Mouse (Mus musculus): ENCODE results near the gene Accsl. TPM values are rescaled to one million over a fixed set of nuclear protein-coding genes. Genes with fewer than 3 reads are reported as not detected.

The Accsl gene
- polyA plus RNA-seq, 1 experiment from 2014 or later: not detected

GRCm38 (mm10) chr2:93903415-93903814 is 34.5 kb upstream of the Accsl start:
- H3K9me3 ChIP-seq (ENCODE audit: control insufficient read depth, low read length): no peaks in the 10 kb centered on the region
- H3K27ac ChIP-seq (replicated peaks): no peak overlapping the region
- H3K4me3 ChIP-seq (ENCODE audit: low read depth, low read length): no peak overlapping the region
- H3K4me1 ChIP-seq (replicated peaks; ENCODE audit: control insufficient read depth, insufficient read depth): 0 out of 2 replicates have a peak, but pooled peaks cover 2% of the 10 kb centered on the region
- DNase-seq (ENCODE audit: low spot score): no peak
- H3K36me3 ChIP-seq (ENCODE audit: control insufficient read depth, insufficient read depth, low read length): no peaks in the 10 kb centered on the region
- H3K9ac ChIP-seq (ENCODE audit: low read length): no peak overlapping the region
- no peaks in the 10 kb centered on the region for H3K27me3 ChIP-seq (ENCODE audit: control insufficient read depth, insufficient read depth, low read length)
- TF ChIP-seq CTCF (IDR thresholded peaks at IDR 0.05; ENCODE audit: low read depth) (no peak), EP300 (optimal IDR thresholded peaks at IDR 0.05) (no peak)
- 48% methylated on average over 6 of the region's 6 CpGs for WGBS
- H3K4me2 ChIP-seq (replicated peaks; ENCODE audit: low read depth): no peak overlapping the region
- no peak for ATAC-seq (ENCODE audit: low FRiP score, low TSS enrichment)

GRCm38 (mm10) chr2:93902680-93903305 is 33.8 kb upstream of the Accsl start:
- ATAC-seq (ENCODE audit: low FRiP score, low TSS enrichment) (peak; percentile 61; the same call in 1 of the 2 replicates), DNase-seq (ENCODE audit: low spot score) (no peak)
- Histone ChIP-seq H3K9ac (ENCODE audit: low read length) (no peak overlapping the region), H3K36me3 (ENCODE audit: control insufficient read depth, insufficient read depth, low read length) (no peaks in the 10 kb centered on the region), H3K27me3 (ENCODE audit: control insufficient read depth, insufficient read depth, low read length) (no peaks in the 10 kb centered on the region), H3K9me3 (ENCODE audit: control insufficient read depth, low read length) (no peaks in the 10 kb centered on the region), H3K4me2 (replicated peaks; ENCODE audit: low read depth) (no peak overlapping the region), H3K27ac (replicated peaks) (no peak overlapping the region), H3K4me3 (ENCODE audit: low read depth, low read length) (no peak overlapping the region), H3K4me1 (replicated peaks; ENCODE audit: control insufficient read depth, insufficient read depth) (0 out of 2 replicates have a peak, but pooled peaks cover 2% of the 10 kb centered on the region)
- 49% methylated on average over 5 of the region's 5 CpGs for WGBS
- TF ChIP-seq CTCF (IDR thresholded peaks at IDR 0.05; ENCODE audit: low read depth) (no peak), EP300 (optimal IDR thresholded peaks at IDR 0.05) (no peak)

- Histone ChIP-seq H3K9ac (ENCODE audit: low read length) (no peak overlapping the region), H3K4me2 (replicated peaks; ENCODE audit: low read depth) (no peak overlapping the region), H3K4me1 (replicated peaks; ENCODE audit: control insufficient read depth, insufficient read depth) (0 out of 2 replicates have a peak, but pooled peaks cover 2% of the 10 kb centered on the region), H3K9me3 (ENCODE audit: control insufficient read depth, low read length) (no peaks in the 10 kb centered on the region), H3K36me3 (ENCODE audit: control insufficient read depth, insufficient read depth, low read length) (no peaks in the 10 kb centered on the region), H3K27ac (replicated peaks) (no peak overlapping the region), H3K4me3 (ENCODE audit: low read depth, low read length) (no peak overlapping the region), H3K27me3 (ENCODE audit: control insufficient read depth, insufficient read depth, low read length) (no peaks in the 10 kb centered on the region)
- DNase-seq (ENCODE audit: low spot score) (no peak), ATAC-seq (ENCODE audit: low FRiP score, low TSS enrichment) (no peak)
- TF ChIP-seq CTCF (IDR thresholded peaks at IDR 0.05; ENCODE audit: low read depth) (no peak), EP300 (optimal IDR thresholded peaks at IDR 0.05) (no peak)
- 45% methylated on average over 16 of the region's 16 CpGs for WGBS
These were observed 30.7 kb upstream of the Accsl start for GRCm38 (mm10) chr2:93899397-93900380.

- Histone ChIP-seq H3K9ac (ENCODE audit: low read length) (no peak overlapping the region), H3K4me1 (replicated peaks; ENCODE audit: control insufficient read depth, insufficient read depth) (no peaks in the 10 kb centered on the region), H3K27me3 (ENCODE audit: control insufficient read depth, insufficient read depth, low read length) (no peaks in the 10 kb centered on the region), H3K36me3 (ENCODE audit: control insufficient read depth, insufficient read depth, low read length) (no peaks in the 10 kb centered on the region), H3K4me3 (ENCODE audit: low read depth, low read length) (no peak overlapping the region), H3K9me3 (ENCODE audit: control insufficient read depth, low read length) (no peaks in the 10 kb centered on the region), H3K27ac (replicated peaks) (peak overlapping the region; percentile 63), H3K4me2 (replicated peaks; ENCODE audit: low read depth) (no peak overlapping the region)
- ATAC-seq (ENCODE audit: low FRiP score, low TSS enrichment) (peak; percentile 69; the same call in 1 of the 2 replicates), DNase-seq (ENCODE audit: low spot score) (peak; percentile 45)
- TF ChIP-seq EP300 (optimal IDR thresholded peaks at IDR 0.05): no peak
- TF ChIP-seq CTCF (IDR thresholded peaks at IDR 0.05; ENCODE audit: low read depth): no peak
- WGBS: 28% methylated on average over 9 of the region's 9 CpGs
These were observed 22.8 kb upstream of the Accsl start for GRCm38 (mm10) chr2:93891611-93892280.

- Histone ChIP-seq H3K36me3 (ENCODE audit: control insufficient read depth, insufficient read depth, low read length) (no peaks in the 10 kb centered on the region), H3K4me2 (replicated peaks; ENCODE audit: low read depth) (no peak overlapping the region), H3K4me3 (ENCODE audit: low read depth, low read length) (no peak overlapping the region), H3K27ac (replicated peaks) (no peak overlapping the region), H3K4me1 (replicated peaks; ENCODE audit: control insufficient read depth, insufficient read depth) (no peaks in the 10 kb centered on the region), H3K9me3 (ENCODE audit: control insufficient read depth, low read length) (no peaks in the 10 kb centered on the region), H3K9ac (ENCODE audit: low read length) (no peak overlapping the region), H3K27me3 (ENCODE audit: control insufficient read depth, insufficient read depth, low read length) (no peaks in the 10 kb centered on the region)
- no peak for TF ChIP-seq CTCF (IDR thresholded peaks at IDR 0.05; ENCODE audit: low read depth)
- TF ChIP-seq EP300 (optimal IDR thresholded peaks at IDR 0.05): no peak
- DNase-seq (ENCODE audit: low spot score) (no peak), ATAC-seq (ENCODE audit: low FRiP score, low TSS enrichment) (no peak)
- 66% methylated on average over 8 of the region's 8 CpGs for WGBS
These were observed 21.2 kb upstream of the Accsl start for GRCm38 (mm10) chr2:93890143-93890542.

Measured in stomach, postnatal 0 days (tissue).